Mouse (Mus musculus): ENCODE measurements around the gene A3galt2. TPM values are rescaled to one million over a fixed set of nuclear protein-coding genes. Genes with fewer than 3 reads are reported as not detected.

The A3galt2 gene
- total and polyA plus RNA-seq, 2 experiments from 2014 or later, result 0.10 to 1.1 TPM

DNA sequence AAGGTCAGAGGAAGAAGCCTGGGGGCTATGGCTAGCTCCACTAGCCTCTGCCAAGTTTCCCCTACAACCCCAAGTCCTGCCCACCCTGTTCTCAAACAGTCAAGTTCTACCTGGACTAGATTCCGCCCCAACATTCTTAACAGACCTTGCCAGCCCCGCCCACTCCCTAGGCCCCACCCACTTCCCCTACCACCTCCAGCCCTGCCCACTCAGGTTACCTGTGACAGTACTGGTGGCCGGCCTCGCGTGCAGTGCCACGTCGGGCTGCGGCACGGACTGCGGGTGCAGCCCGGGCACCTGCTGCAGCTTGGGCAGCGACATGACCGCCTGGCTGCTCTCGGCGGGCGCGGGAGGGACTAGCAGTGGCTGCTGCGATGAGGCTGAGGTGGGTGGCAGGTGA is 34.5 kb downstream of the A3galt2 start:
- ATAC-seq, result no peak
- H3K36me3 ChIP-seq (ENCODE audit: insufficient read depth, low read length), result peaks cover 23% of the 10 kb centered on the region
- no peaks in the 10 kb centered on the region for H3K9me3 ChIP-seq (ENCODE audit: low read length)
- H3K9ac ChIP-seq (replicated peaks; ENCODE audit: low read length), result no peak overlapping the region
- no peaks in the 10 kb centered on the region for H3K4me1 ChIP-seq (ENCODE audit: insufficient read depth, low read length)
- no peak overlapping the region for H3K27ac ChIP-seq
- no peak overlapping the region for H3K4me2 ChIP-seq (ENCODE audit: low read depth, low read length)
- H3K4me3 ChIP-seq (ENCODE audit: low read length), result no peak overlapping the region
- TF ChIP-seq CTCF (IDR thresholded peaks at IDR 0.05; ENCODE audit: low read depth), result no peak
- no peaks in the 10 kb centered on the region for H3K27me3 ChIP-seq (ENCODE audit: insufficient read depth, low read length)
- no peak for DNase-seq (ENCODE audit: low spot score)
- 54% methylated on average over 18 of the region's 18 CpGs for WGBS

DNA sequence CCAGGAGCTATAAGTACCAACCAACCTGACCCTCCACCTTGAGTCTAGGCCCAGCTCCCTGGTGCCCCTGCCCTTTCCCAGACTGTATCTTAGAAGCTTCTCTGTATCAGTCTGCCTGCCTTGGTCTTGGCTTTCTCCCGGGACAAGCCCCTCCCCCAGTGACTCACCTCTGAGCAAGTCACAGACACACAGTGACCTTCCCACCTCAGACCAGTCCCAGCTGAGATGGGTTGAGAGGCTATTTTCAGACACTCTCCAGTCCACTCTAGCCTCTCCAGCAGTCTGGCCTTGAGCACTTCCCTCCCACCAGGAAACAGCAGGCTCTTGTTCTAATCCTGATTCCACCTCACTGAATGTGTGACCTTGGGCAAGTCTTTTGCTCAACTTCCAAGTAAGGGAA is 38.5 kb downstream of the A3galt2 start:
- peaks cover 12% of the 10 kb centered on the region for H3K4me1 ChIP-seq (ENCODE audit: insufficient read depth, low read length)
- no peak for ATAC-seq

DNA sequence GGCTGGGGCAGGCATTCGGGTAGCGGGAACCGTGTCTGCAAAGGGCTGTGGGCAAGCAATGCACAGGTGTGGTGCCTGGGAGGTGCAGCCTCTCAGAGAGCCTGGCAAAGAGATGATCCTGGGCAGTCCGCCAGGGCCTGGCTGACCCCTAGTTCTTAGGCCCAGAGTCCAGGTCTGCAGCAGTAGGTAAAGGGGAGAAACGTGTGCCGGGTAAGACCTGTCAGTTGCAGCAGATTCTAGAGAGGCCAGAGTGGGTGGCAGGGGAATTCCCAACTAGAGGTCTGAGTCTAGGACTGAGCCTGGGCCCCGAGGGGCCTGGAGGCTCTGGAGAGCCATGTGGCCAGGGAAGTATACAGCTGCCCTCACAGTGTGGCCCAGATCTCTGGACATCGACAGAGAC is 39.0 kb downstream of the A3galt2 start:
- ATAC-seq, result no peak
- no peaks in the 10 kb centered on the region for H3K9me3 ChIP-seq (ENCODE audit: low read length)
- H3K27ac ChIP-seq, result no peak overlapping the region
- H3K4me2 ChIP-seq (ENCODE audit: low read depth, low read length), result no peak overlapping the region
- DNase-seq (ENCODE audit: low spot score), result no peak
- H3K27me3 ChIP-seq (ENCODE audit: insufficient read depth, low read length), result no peaks in the 10 kb centered on the region
- no peaks in the 10 kb centered on the region for H3K36me3 ChIP-seq (ENCODE audit: insufficient read depth, low read length)
- TF ChIP-seq CTCF (IDR thresholded peaks at IDR 0.05; ENCODE audit: low read depth), result no peak
- 78% methylated on average over 8 of the region's 8 CpGs for WGBS
- peaks cover 12% of the 10 kb centered on the region for H3K4me1 ChIP-seq (ENCODE audit: insufficient read depth, low read length)
- H3K9ac ChIP-seq (replicated peaks; ENCODE audit: low read length), result no peak overlapping the region
- no peak overlapping the region for H3K4me3 ChIP-seq (ENCODE audit: low read length)

More for the DNA sequence above, 38.5 kb downstream of the A3galt2 start:
- Histone ChIP-seq H3K9ac (replicated peaks; ENCODE audit: low read length) (no peak overlapping the region), H3K9me3 (ENCODE audit: low read length) (no peaks in the 10 kb centered on the region), H3K36me3 (ENCODE audit: insufficient read depth, low read length) (no peaks in the 10 kb centered on the region), H3K4me3 (ENCODE audit: low read length) (no peak overlapping the region), H3K4me2 (ENCODE audit: low read depth, low read length) (no peak overlapping the region), H3K27me3 (ENCODE audit: insufficient read depth, low read length) (no peaks in the 10 kb centered on the region), H3K27ac (no peak overlapping the region)
- no peak for TF ChIP-seq CTCF (IDR thresholded peaks at IDR 0.05; ENCODE audit: low read depth)
- DNase-seq (ENCODE audit: low spot score), result no peak
- WGBS, result 65% methylated on average over 1 of the region's 1 CpGs

DNA sequence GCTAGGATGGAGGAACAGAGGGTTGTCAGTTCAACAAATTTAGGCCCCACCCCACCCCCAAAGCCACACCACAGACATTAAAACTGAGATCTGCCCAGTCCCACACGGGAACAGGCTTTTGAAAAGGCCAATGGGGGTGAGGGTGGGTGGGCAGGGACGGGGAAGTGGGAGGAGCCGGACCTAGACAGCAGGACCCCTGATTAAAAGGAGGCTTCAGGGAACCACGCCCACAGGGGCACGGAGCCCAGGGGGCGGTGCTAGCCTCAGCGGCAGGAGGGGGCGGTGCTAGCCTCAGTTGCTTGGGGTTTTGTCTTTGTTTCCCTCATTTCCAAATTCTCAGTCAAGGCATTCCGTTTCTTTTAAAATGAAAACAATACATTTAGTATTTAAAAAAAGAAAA is 40.4 kb downstream of the A3galt2 start:
- H3K4me2 ChIP-seq (ENCODE audit: low read depth, low read length), result no peak overlapping the region
- H3K4me3 ChIP-seq (ENCODE audit: low read length), result no peak overlapping the region
- 7% methylated on average over 9 of the region's 9 CpGs for WGBS
- TF ChIP-seq CTCF (IDR thresholded peaks at IDR 0.05; ENCODE audit: low read depth), result no peak
- DNase-seq (ENCODE audit: low spot score) (peak; percentile 63), ATAC-seq (peak; percentile 25; the same call in 1 of the 2 replicates)
- H3K27ac ChIP-seq, result no peak overlapping the region
- no peak overlapping the region for H3K9ac ChIP-seq (replicated peaks; ENCODE audit: low read length)
- no peaks in the 10 kb centered on the region for H3K36me3 ChIP-seq (ENCODE audit: insufficient read depth, low read length)
- H3K27me3 ChIP-seq (ENCODE audit: insufficient read depth, low read length), result no peaks in the 10 kb centered on the region
- H3K4me1 ChIP-seq (ENCODE audit: insufficient read depth, low read length), result peaks cover 12% of the 10 kb centered on the region
- no peaks in the 10 kb centered on the region for H3K9me3 ChIP-seq (ENCODE audit: low read length)

DNA sequence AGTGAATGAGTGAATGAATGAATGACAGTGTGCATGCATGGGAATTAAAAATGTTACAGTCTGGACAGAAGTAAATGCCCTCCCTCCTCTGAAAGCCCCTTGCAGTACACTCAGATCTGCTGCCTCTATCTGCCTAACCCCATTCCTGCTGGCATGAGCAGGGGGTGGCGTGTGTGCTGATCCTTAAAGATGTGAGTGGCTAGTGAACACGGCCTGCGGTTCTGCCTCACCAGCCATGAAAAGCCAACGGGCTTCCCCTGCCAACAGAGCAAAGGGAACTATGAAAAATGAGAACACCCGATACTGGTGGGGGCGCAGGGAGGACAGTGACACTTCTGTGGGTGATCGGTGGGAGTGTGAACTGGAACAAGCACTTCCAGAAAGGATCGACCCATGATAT is 41.6 kb downstream of the A3galt2 start:
- H3K4me1 ChIP-seq (ENCODE audit: insufficient read depth, low read length), result peaks cover 12% of the 10 kb centered on the region
- no peaks in the 10 kb centered on the region for H3K27me3 ChIP-seq (ENCODE audit: insufficient read depth, low read length)
- no peak for ATAC-seq
- H3K9me3 ChIP-seq (ENCODE audit: low read length), result no peaks in the 10 kb centered on the region
- H3K4me3 ChIP-seq (ENCODE audit: low read length), result no peak overlapping the region
- no peak for TF ChIP-seq CTCF (IDR thresholded peaks at IDR 0.05; ENCODE audit: low read depth)
- H3K9ac ChIP-seq (replicated peaks; ENCODE audit: low read length), result no peak overlapping the region
- H3K4me2 ChIP-seq (ENCODE audit: low read depth, low read length), result no peak overlapping the region
- 39% methylated on average over 8 of the region's 8 CpGs for WGBS
- H3K36me3 ChIP-seq (ENCODE audit: insufficient read depth, low read length), result no peaks in the 10 kb centered on the region
- no peak for DNase-seq (ENCODE audit: low spot score)
- H3K27ac ChIP-seq, result peak overlapping the region; percentile 7; the same call in 1 of the 2 replicates

DNA sequence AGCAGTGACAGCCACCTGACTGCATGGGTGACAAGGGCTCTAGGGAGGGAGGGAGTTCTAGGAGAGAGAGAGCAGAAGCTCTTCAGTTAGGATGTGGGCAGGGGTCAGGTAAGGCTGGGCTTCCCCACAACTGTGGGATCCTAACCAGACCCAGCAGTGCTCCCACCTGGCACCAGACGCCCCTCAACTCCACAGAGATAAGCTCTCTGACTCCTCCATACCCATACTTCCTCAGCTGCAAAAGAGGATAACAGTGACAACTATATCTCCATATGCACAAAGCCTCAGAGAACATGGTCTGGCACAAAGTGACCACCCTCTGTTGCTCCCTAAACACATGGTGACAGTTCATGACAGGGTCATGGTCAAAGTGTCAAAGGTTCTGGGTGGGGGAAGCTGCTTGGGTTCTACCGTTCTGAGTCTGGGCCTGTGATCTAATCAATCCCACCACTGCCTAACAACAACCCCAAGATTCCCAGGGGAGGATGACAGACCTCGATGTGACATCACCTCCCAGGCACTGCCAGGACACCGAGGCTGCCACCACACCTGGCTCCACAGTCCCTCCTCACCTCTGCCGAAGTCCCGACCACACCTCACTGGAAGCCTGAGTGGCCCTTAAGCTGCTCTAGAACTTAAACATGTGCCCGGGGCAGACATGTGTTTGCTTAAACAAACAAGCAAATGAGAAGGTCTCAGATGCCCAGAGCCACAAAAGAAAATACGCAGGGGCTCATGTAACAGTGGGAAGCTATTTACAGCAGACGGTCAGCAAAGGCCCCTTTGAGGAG is 46.7 kb downstream of the A3galt2 start:
- H3K36me3 ChIP-seq (ENCODE audit: insufficient read depth, low read length), result no peaks in the 10 kb centered on the region
- H3K27ac ChIP-seq, result no peak overlapping the region
- no peak for TF ChIP-seq CTCF (IDR thresholded peaks at IDR 0.05; ENCODE audit: low read depth)
- no peak overlapping the region for H3K9ac ChIP-seq (replicated peaks; ENCODE audit: low read length)
- no peaks in the 10 kb centered on the region for H3K9me3 ChIP-seq (ENCODE audit: low read length)
- H3K4me3 ChIP-seq (ENCODE audit: low read length), result no peak overlapping the region
- peaks cover 26% of the 10 kb centered on the region for H3K4me1 ChIP-seq (ENCODE audit: insufficient read depth, low read length)
- H3K4me2 ChIP-seq (ENCODE audit: low read depth, low read length), result no peak overlapping the region
- no peaks in the 10 kb centered on the region for H3K27me3 ChIP-seq (ENCODE audit: insufficient read depth, low read length)
- 61% methylated on average over 9 of the region's 9 CpGs for WGBS
- ATAC-seq (no peak), DNase-seq (ENCODE audit: low spot score) (no peak)

DNA sequence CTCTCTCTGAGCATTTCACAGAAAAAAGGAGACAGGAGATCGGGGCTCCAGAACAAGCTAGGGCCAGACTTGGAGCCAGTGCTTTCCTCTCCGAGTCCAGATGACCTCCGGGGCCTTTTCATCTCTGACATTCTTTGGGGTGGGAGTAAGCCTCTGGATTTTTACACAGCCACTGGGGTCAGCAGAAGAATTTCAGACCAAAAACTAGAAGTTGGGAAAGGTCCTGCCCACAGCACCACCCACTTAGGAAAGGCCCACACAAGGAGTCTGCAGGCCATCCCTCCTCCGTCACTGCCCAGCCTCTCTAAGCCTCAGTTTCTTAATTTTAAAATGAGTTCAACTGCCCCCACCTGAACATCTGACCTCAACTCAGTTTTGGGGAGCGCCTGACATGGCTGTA is 48.4 kb downstream of the A3galt2 start:
- Histone ChIP-seq H3K9ac (replicated peaks; ENCODE audit: low read length) (peak overlapping the region; percentile 80; the same call in 1 of the 2 replicates), H3K4me2 (ENCODE audit: low read depth, low read length) (peak overlapping the region; percentile 95), H3K4me3 (ENCODE audit: low read length) (peak overlapping the region; percentile 72; the same call in 1 of the 2 replicates), H3K4me1 (ENCODE audit: insufficient read depth, low read length) (peaks cover 20% of the 10 kb centered on the region), H3K36me3 (ENCODE audit: insufficient read depth, low read length) (no peaks in the 10 kb centered on the region), H3K9me3 (ENCODE audit: low read length) (no peaks in the 10 kb centered on the region), H3K27ac (no peak overlapping the region), H3K27me3 (ENCODE audit: insufficient read depth, low read length) (no peaks in the 10 kb centered on the region)
- no peak for DNase-seq (ENCODE audit: low spot score)
- no peak for ATAC-seq
- TF ChIP-seq CTCF (IDR thresholded peaks at IDR 0.05; ENCODE audit: low read depth), result no peak
- WGBS, result 55% methylated on average over 5 of the region's 5 CpGs
